Mouse (Mus musculus): ENCODE results near the gene Qk. TPM values are rescaled to one million over a fixed set of nuclear protein-coding genes. Genes with fewer than 3 reads are reported as not detected.

Qk gene
- polyA plus RNA-seq, 1 experiment from 2014 or later: 9.1 TPM

DNA sequence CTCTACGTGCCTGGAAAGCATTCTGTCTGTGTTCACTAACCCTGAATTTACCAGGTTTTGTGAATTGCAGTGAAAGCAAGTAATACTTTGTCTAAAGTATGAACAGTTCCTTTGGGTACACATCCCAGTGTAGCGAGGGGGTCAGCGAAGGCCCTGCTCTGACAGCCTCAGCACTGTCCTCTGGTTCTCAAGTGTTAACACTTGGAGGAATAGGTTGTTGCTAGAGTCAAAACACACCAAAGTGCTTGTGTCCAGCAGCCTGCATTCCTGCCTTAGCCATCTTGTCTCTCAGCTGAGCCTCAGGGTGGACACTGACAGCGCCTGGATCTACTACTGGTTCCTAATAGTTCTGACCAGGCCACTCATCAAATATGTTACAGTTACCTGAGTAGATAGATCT, 6.3 kb upstream of the Qk start:
- H3K27ac ChIP-seq: no peak overlapping the region
- DNase-seq: no peak

DNA sequence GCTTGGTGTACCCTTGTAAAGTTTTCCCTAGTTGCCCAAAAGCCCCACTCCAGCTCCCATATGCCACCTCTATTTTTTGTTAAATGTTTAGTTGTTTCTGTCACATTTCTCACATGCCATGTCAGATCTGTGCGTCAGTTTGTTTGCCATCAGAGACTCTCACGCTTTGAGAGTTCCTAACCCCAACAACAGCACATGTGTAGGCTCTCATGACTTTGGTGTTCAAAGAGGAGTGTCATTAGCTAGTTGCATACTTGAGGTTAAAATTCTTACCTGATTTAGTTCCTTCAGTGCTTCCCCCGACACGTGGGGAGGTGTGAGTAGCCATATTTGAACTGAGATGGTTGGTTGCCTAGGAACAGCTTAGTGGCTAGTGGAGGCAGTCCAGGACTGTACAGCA, 2.1 kb upstream of the Qk start:
- Histone ChIP-seq H3K4me2 (no peak overlapping the region), H3K4me3 (replicated peaks) (no peak overlapping the region), H3K27me3 (no peaks in the 10 kb centered on the region), H3K27ac (no peak overlapping the region), H3K4me1 (replicated peaks) (peaks cover 16% of the 10 kb centered on the region), H3K9ac (no peak overlapping the region), H3K9me3 (replicated peaks) (no peaks in the 10 kb centered on the region), H3K36me3 (no peaks in the 10 kb centered on the region)
- ATAC-seq (ENCODE audit: low read depth) (no peak), DNase-seq (no peak)
- 68% methylated on average over 4 of the region's 4 CpGs for WGBS (ENCODE audit: insufficient replicate concordance)

More for the DNA sequence above, 6.3 kb upstream of the Qk start:
- peaks cover 25% of the 10 kb centered on the region for H3K4me1 ChIP-seq (replicated peaks)
- no peak overlapping the region for H3K4me3 ChIP-seq (replicated peaks)
- no peak for ATAC-seq (ENCODE audit: low read depth)
- H3K27me3 ChIP-seq: no peaks in the 10 kb centered on the region
- 76% methylated on average over 4 of the region's 4 CpGs for whole genome bisulfite sequencing (ENCODE audit: insufficient replicate concordance)
- H3K9me3 ChIP-seq (replicated peaks): no peaks in the 10 kb centered on the region
- H3K9ac ChIP-seq: no peak overlapping the region
- no peaks in the 10 kb centered on the region for H3K36me3 ChIP-seq
- H3K4me2 ChIP-seq: no peak overlapping the region

DNA sequence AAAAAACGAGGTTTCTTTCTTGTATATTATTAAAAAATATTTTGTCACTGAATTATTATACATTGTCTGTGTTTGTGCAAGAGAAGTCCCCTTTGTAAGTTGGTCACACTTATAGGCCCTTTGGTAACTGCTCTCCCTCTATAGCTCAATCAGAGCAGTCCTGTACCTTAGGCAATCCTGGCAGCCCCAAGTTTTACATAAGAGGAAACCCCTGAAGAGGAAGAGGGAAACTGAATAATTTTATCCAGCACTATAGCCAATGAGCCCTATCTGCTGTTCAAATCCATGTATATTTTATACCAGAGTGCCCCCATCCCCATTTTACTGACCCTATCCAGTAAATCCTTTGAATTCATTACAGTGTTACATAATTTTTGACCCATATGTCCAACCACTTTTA, 1.4 kb upstream of the Qk start:
- Histone ChIP-seq H3K9ac (no peak overlapping the region), H3K4me1 (replicated peaks) (peaks cover 17% of the 10 kb centered on the region), H3K36me3 (no peaks in the 10 kb centered on the region), H3K27me3 (no peaks in the 10 kb centered on the region), H3K4me3 (replicated peaks) (peak overlapping the region; percentile 21; the same call in 1 of the 2 replicates), H3K9me3 (replicated peaks) (no peaks in the 10 kb centered on the region), H3K27ac (no peak overlapping the region), H3K4me2 (peak overlapping the region; percentile 26)
- ATAC-seq (ENCODE audit: low read depth): no peak
- DNase-seq: no peak
- 25% methylated on average over 1 of the region's 1 CpGs for WGBS (ENCODE audit: insufficient replicate concordance)

DNA sequence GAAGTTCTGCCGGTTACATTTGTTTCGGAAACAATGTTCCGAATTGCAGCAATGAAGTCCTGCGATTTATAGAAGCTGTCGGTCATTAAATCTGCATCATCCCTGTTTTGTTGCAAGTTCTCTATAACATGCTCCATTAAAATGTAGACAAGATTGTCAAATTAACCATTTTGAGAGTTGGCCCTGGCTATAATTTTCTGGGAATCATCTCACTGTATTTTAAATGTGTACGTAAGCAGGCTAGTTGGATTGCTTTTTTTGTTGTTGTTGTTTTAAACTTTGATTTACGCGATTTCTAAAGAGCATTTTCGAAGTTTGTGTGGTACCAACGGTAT, 769 bp upstream of the Qk start:
- no peak for DNase-seq
- Histone ChIP-seq H3K27me3 (no peaks in the 10 kb centered on the region), H3K27ac (peak overlapping the region; percentile 82; the same call in 1 of the 2 replicates), H3K4me2 (peak overlapping the region; percentile 95), H3K4me3 (replicated peaks) (peak overlapping the region; percentile 86), H3K9ac (peak overlapping the region; percentile 95), H3K4me1 (replicated peaks) (peaks cover 15% of the 10 kb centered on the region), H3K36me3 (no peaks in the 10 kb centered on the region), H3K9me3 (replicated peaks) (no peaks in the 10 kb centered on the region)
- ATAC-seq (ENCODE audit: low read depth): no peak
- 24% methylated on average over 10 of the region's 10 CpGs for WGBS (ENCODE audit: insufficient replicate concordance)

DNA sequence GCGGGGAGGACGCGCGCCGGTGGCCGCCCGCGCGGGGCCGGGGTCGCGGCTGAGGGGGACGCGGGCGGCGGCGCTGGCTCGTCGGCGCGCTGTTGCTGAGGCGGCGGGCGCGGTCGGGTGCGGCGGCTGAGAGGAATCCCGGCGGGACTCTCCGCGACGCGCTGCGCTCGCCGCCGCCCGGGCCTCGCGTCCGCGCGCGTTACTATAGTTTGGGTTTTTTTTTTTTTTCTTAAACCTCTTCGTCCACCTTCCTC, 296 bp downstream of the Qk start:
- Histone ChIP-seq H3K27me3 (no peaks in the 10 kb centered on the region), H3K9me3 (replicated peaks) (no peaks in the 10 kb centered on the region), H3K4me2 (peak overlapping the region; percentile 95), H3K4me3 (replicated peaks) (peak overlapping the region; percentile 86), H3K4me1 (replicated peaks) (peaks cover 21% of the 10 kb centered on the region), H3K9ac (peak overlapping the region; percentile 95), H3K36me3 (no peaks in the 10 kb centered on the region), H3K27ac (peak overlapping the region; percentile 91)
- under 1% methylated on average over 41 of the region's 46 CpGs for WGBS (ENCODE audit: insufficient replicate concordance)
- ATAC-seq (ENCODE audit: low read depth) (no peak), DNase-seq (no peak)

DNA sequence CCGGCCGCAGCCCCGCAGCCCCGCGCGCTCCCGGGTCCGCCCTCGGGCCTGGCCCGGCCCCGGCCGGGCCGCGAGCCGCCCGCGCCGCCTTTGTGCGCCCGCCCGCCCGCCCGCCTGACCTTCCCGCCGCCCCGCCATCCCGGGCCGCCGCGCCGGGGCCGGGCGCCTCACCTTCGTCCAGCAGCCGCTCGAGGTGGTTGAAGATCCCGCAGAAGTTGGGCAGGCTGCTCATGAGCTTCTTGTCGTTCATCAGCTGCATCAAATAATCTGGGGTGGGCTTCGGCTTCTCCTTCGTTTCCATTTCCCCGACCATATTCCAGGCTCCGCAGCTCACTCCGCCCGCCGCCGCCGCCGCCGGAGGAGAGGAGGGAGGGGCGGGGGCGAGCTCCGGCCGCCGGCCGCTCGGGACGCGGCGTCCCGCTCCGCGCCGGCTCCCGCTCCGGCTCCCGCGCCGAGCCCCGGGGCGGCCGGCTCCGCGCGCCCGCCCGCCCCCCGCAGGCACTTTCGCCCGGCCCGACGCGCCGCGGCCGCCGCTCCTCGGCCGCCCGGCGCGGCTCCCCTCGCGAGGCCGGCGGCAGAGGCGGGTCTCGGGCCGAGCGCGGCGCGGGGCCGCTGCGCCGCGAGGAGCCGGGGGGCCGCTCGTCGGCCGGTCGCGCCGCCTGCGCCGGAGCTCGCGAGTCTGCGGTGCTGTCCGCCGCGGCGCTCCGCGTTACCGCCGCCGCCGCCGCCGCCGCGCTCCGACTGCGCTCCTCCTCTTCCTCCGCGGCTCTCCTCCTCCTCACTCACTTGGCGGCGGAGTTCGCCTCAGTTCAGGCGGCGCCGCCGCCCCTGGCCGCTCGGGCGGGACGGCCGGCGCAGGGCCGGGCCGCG, 858 bp downstream of the Qk start:
- H3K4me1 ChIP-seq (replicated peaks): peaks cover 26% of the 10 kb centered on the region
- H3K9ac ChIP-seq: peak overlapping the region; percentile 95
- peak overlapping the region; percentile 95 for H3K4me2 ChIP-seq
- no peaks in the 10 kb centered on the region for H3K36me3 ChIP-seq
- under 1% methylated on average over 70 of the region's 153 CpGs for WGBS (ENCODE audit: insufficient replicate concordance)
- peak overlapping the region; percentile 86 for H3K4me3 ChIP-seq (replicated peaks)
- DNase-seq: peak; percentile 56
- peak; percentile 74 for ATAC-seq (ENCODE audit: low read depth)
- no peaks in the 10 kb centered on the region for H3K27me3 ChIP-seq
- no peaks in the 10 kb centered on the region for H3K9me3 ChIP-seq (replicated peaks)
- peak overlapping the region; percentile 91 for H3K27ac ChIP-seq

DNA sequence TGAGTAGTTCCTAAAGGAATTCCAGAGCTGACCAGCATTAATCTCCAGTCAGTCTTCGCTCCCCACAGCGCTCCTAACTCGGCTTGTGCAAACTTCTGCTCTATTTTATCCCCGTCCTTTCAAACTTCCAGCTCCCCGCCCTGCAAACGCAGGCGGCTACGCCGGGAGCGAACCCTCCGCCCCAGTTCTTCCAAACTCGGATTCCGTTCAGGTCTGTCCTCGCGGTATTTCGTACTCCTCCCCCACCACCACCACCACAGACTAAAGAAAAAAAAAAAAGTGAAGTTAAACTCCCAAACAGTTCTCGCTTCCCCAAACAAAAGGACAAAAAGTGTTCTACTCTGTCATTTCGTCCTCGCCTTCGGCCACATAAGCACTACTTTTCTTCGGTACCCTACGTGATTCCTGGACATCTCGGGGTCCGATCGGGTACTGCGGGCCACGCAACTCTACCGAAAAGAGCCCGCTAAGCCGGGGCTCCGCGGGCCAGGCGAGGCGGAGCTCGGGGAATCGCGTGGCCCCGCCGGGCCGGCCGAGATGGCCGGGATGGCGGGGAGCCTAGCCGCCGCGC, 1.6 kb downstream of the Qk start:
- peak overlapping the region; percentile 95 for H3K9ac ChIP-seq
- peak overlapping the region; percentile 95 for H3K4me2 ChIP-seq
- peaks cover 26% of the 10 kb centered on the region for H3K4me1 ChIP-seq (replicated peaks)
- WGBS (ENCODE audit: insufficient replicate concordance): under 1% methylated on average over 46 of the region's 46 CpGs
- ATAC-seq (ENCODE audit: low read depth) (peak; percentile 52), DNase-seq (peak; percentile 56)
- peak overlapping the region; percentile 86 for H3K4me3 ChIP-seq (replicated peaks)
- no peaks in the 10 kb centered on the region for H3K9me3 ChIP-seq (replicated peaks)
- H3K36me3 ChIP-seq: no peaks in the 10 kb centered on the region
- H3K27me3 ChIP-seq: no peaks in the 10 kb centered on the region
- peak overlapping the region; percentile 91 for H3K27ac ChIP-seq

DNA sequence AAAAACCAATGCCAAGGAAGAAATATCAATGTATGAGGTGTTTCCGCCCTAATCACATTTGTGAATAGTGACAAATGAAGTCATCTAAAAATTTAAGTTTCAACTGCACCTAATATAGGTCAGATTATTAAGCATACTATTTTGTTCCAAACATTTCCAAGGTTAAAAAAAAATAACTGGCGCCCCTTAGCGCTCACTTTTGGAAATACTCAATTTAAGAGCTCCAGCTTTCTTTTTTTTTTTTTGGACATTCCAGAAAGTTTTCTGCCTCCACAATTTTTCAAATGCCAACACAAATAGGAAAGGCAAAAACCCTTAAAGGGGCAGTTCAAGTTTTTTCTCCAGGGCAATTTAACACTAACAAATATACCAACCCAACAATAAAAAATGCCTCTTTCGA, 2.5 kb downstream of the Qk start:
- Histone ChIP-seq H3K4me1 (replicated peaks) (peaks cover 34% of the 10 kb centered on the region), H3K4me2 (peak overlapping the region; percentile 95), H3K4me3 (replicated peaks) (peak overlapping the region; percentile 86), H3K27me3 (no peaks in the 10 kb centered on the region), H3K9ac (peak overlapping the region; percentile 95), H3K36me3 (no peaks in the 10 kb centered on the region), H3K9me3 (replicated peaks) (no peaks in the 10 kb centered on the region), H3K27ac (peak overlapping the region; percentile 91)
- ATAC-seq (ENCODE audit: low read depth) (no peak), DNase-seq (peak; percentile 27)
- 5% methylated on average over 4 of the region's 4 CpGs for WGBS (ENCODE audit: insufficient replicate concordance)

DNA sequence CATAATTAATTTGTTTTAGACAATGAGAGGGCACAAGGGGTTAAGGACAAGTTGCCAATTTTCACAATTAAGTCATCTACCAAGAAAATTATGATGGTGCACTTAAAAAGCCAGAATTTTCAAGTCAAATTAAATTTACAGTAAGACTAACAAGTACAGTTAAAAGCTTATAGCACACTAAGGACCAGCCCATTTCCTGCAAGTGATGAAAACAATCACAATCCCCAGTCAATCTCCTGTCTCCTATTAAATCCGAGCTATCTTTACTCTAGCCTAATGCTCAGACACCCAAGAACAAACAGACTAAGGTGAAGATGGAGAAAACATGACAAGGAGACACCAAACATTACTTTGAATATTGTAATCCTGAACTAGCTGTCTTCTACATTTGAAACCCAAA, 3.2 kb downstream of the Qk start:
- no peak for DNase-seq
- H3K4me3 ChIP-seq (replicated peaks): peak overlapping the region; percentile 40
- peak overlapping the region; percentile 43; the same call in 1 of the 2 replicates for H3K9ac ChIP-seq
- H3K27me3 ChIP-seq: no peaks in the 10 kb centered on the region
- no peaks in the 10 kb centered on the region for H3K9me3 ChIP-seq (replicated peaks)
- H3K4me1 ChIP-seq (replicated peaks): peaks cover 33% of the 10 kb centered on the region
- H3K27ac ChIP-seq: peak overlapping the region; percentile 50; the same call in 1 of the 2 replicates
- 2% methylated on average over 1 of the region's 1 CpGs for WGBS (ENCODE audit: insufficient replicate concordance)
- no peak for ATAC-seq (ENCODE audit: low read depth)
- peak overlapping the region; percentile 55 for H3K4me2 ChIP-seq
- no peaks in the 10 kb centered on the region for H3K36me3 ChIP-seq

DNA sequence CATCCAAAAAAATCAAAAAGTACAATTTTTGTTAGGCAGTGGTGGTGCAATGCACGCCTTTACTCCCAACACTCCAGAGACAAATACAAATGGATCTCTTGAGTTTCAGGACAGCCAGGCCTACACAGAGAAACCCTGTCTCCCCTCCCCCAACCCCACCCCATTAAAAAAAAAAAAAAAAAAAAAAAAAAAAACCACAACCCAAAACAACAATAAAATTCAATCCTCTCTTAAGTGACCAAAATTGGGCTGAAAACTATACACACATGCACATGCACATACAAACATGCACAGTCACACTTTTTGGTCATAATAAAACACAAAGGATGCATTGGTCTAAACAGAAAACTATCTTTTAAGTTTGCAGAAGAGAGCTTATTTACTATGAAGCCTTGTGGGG, 9.6 kb downstream of the Qk start:
- DNase-seq: no peak
- 72% methylated on average over 1 of the region's 1 CpGs for WGBS (ENCODE audit: insufficient replicate concordance)
- no peak overlapping the region for H3K4me3 ChIP-seq (replicated peaks)
- H3K4me2 ChIP-seq: no peak overlapping the region
- H3K27me3 ChIP-seq: no peaks in the 10 kb centered on the region
- no peak for ATAC-seq (ENCODE audit: low read depth)
- no peaks in the 10 kb centered on the region for H3K9me3 ChIP-seq (replicated peaks)
- H3K36me3 ChIP-seq: no peaks in the 10 kb centered on the region
- no peak overlapping the region for H3K9ac ChIP-seq
- peaks cover 48% of the 10 kb centered on the region for H3K4me1 ChIP-seq (replicated peaks)
- H3K27ac ChIP-seq: no peak overlapping the region

DNA sequence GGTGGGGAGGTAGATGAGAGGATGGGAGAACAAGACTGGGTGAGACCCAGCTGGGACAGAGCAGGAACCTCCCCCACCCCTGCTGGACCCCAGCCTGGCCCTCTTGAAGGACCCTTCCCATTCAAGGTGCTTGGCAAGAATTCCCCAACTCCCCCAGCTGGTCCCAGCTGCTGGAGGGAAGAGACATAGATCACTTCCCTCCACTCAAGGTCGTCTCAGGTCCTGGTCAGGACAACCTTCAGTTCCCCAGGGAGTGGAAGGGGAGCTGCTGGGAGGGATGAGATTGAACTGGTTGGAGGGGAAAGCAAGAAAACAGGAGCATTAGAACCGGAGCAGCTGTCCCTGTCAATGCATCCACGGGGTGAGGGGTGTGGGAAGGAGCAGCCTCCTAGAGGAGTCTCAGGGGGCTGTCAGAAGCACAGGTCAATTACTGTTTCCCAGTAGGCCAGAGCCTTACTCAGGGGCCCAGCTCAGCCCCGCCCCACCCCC, 10.5 kb downstream of the Qk start:
- Histone ChIP-seq H3K4me1 (replicated peaks) (peaks cover 40% of the 10 kb centered on the region), H3K9me3 (replicated peaks) (no peaks in the 10 kb centered on the region), H3K4me2 (no peak overlapping the region), H3K9ac (no peak overlapping the region), H3K27me3 (no peaks in the 10 kb centered on the region), H3K27ac (no peak overlapping the region), H3K36me3 (no peaks in the 10 kb centered on the region), H3K4me3 (replicated peaks) (no peak overlapping the region)
- DNase-seq (no peak), ATAC-seq (ENCODE audit: low read depth) (no peak)
- 58% methylated on average over 4 of the region's 4 CpGs for WGBS (ENCODE audit: insufficient replicate concordance)

DNA sequence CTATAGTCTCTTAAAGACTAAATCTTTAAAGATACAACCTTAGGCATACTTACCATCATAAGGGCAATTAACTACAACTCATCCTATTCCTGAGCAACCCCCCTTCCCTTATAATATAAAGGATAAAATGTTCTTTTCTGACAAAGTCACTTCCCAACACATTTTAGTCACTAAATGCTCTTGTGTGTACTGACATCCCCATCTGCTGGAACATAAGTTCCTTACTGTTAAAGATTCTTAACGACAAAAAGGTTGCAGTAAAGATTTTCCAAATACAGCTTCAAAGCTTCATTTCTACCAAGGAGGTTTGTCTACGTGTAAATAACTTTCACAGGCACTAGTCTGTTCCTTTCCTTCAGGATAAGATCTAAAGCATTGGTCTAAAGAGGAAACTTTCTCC, 13.2 kb downstream of the Qk start:
- no peak for ATAC-seq (ENCODE audit: low read depth)
- no peaks in the 10 kb centered on the region for H3K27me3 ChIP-seq

More for the DNA sequence above, 13.2 kb downstream of the Qk start:
- H3K4me3 ChIP-seq (replicated peaks): no peak overlapping the region
- no peaks in the 10 kb centered on the region for H3K9me3 ChIP-seq (replicated peaks)
- no peak overlapping the region for H3K27ac ChIP-seq
- WGBS (ENCODE audit: insufficient replicate concordance): 60% methylated on average over 2 of the region's 2 CpGs
- H3K4me1 ChIP-seq (replicated peaks): peaks cover 28% of the 10 kb centered on the region
- H3K36me3 ChIP-seq: no peaks in the 10 kb centered on the region
- DNase-seq: no peak
- no peak overlapping the region for H3K9ac ChIP-seq
- H3K4me2 ChIP-seq: no peak overlapping the region
